Mouse (Mus musculus) hindbrain, embryonic 15.5 days (tissue): ENCODE measurements around the gene Masp2. TPM values are rescaled to one million over a fixed set of nuclear protein-coding genes. Genes with fewer than 3 reads are reported as not detected.
A peak's percentile ranks its signal among the peaks of the same experiment; 100 is the strongest.

Experiments
- ATAC-seq: fragments of 200-750 bp; cut with Nextera tagmentation; 2 replicates; pipeline ENCODE4 v1.8.0; 2017; ENCODE audit warnings: low read depth, moderate number of reproducible peaks, moderate TSS enrichment; ENCODE audit not compliant: low FRiP score
- H3K27ac ChIP-seq: fragments of 300-500 bp; sonication (generic); replicated peaks from 2 replicates; pipeline ENCODE4 v1.5.1; 2015; ENCODE audit warnings: mild to moderate bottlenecking, inconsistent platforms
- H3K27me3 ChIP-seq: fragments of 300-500 bp; sonication (generic); 2 replicates; pipeline ENCODE4 v1.6.1; 2015; ENCODE audit warnings: control low read depth, inconsistent platforms
- H3K36me3 ChIP-seq: fragments of 300-500 bp; sonication (generic); 2 replicates; pipeline ENCODE4 v1.6.1; 2015; ENCODE audit warnings: control low read depth, inconsistent platforms
- H3K4me1 ChIP-seq: fragments of 300-500 bp; sonication (generic); replicated peaks from 2 replicates; pipeline ENCODE4 v1.6.1; 2015; ENCODE audit warnings: control low read depth, inconsistent platforms
- H3K4me2 ChIP-seq: fragments of 300-500 bp; sonication (generic); 2 replicates; pipeline ENCODE4 v1.6.1; 2015; ENCODE audit warnings: moderate library complexity, mild to moderate bottlenecking, inconsistent platforms
- H3K4me3 ChIP-seq: fragments of 300-500 bp; sonication (generic); 2 replicates; pipeline ENCODE4 v1.5.1; 2015; ENCODE audit warnings: mild to moderate bottlenecking, inconsistent platforms
- H3K9ac ChIP-seq: fragments of 300-500 bp; sonication (generic); 2 replicates; pipeline ENCODE4 v1.6.1; 2015; ENCODE audit warnings: inconsistent platforms
- H3K9me3 ChIP-seq: fragments of 300-500 bp; sonication (generic); 2 replicates; pipeline ENCODE4 v1.6.1; 2016; ENCODE audit warnings: control low read depth, inconsistent platforms
- WGBS: fragments of 180-500 bp; shearing (Covaris S2); methylation state at CpG from one replicate; pipeline ENCODE4 v1.1.7; 2015; 5-methylcytosine and 5-hydroxymethylcytosine counted together
- polyA plus RNA-seq: library from polyadenylated mRNA; unstranded; fragments of >200 nt; fragmentation: Nextera tagmentation; extraction: Ambion mirVana; gene quantifications from 2 replicates; pipeline ENCODE4 v1.2.1, GENCODE M21; 2015

The Masp2 gene
- polyA plus RNA-seq, 1 experiment from 2014 or later: 1.2 TPM

GRCm38 (mm10) chr4:148588793-148589192 lies 13.6 kb upstream of the Masp2 start:
- peaks cover 6% of the 10 kb centered on the region for H3K36me3 ChIP-seq
- peaks cover 18% of the 10 kb centered on the region for H3K4me1 ChIP-seq
- no peak overlapping the region for H3K9ac ChIP-seq
- H3K27ac ChIP-seq: no peak overlapping the region
- 73% methylated on average over 9 of the region's 9 CpGs for WGBS
- no peak overlapping the region for H3K4me2 ChIP-seq
- H3K4me3 ChIP-seq: no peak overlapping the region
- ATAC-seq: no peak
- H3K27me3 ChIP-seq: no peaks in the 10 kb centered on the region
- no peaks in the 10 kb centered on the region for H3K9me3 ChIP-seq

- H3K36me3 ChIP-seq: peaks cover 14% of the 10 kb centered on the region
- H3K9ac ChIP-seq: no peak overlapping the region
- peaks cover 18% of the 10 kb centered on the region for H3K4me1 ChIP-seq
- H3K27ac ChIP-seq: no peak overlapping the region
- no peak for ATAC-seq
- no peak overlapping the region for H3K4me2 ChIP-seq
- H3K27me3 ChIP-seq: no peaks in the 10 kb centered on the region
- no peaks in the 10 kb centered on the region for H3K9me3 ChIP-seq
- 66% methylated on average over 7 of the region's 8 CpGs for WGBS
- no peak overlapping the region for H3K4me3 ChIP-seq
Measured at GRCm38 (mm10) chr4:148589565-148589964, 12.8 kb upstream of the Masp2 start.

GRCm38 (mm10) chr4:148590421-148591170 lies 11.8 kb upstream of the Masp2 start:
- Histone ChIP-seq H3K27me3 (no peaks in the 10 kb centered on the region), H3K4me3 (peak overlapping the region; percentile 99), H3K36me3 (peaks cover 24% of the 10 kb centered on the region), H3K9ac (peak overlapping the region; percentile 55), H3K27ac (peak overlapping the region; percentile 85), H3K4me2 (peak overlapping the region; percentile 82), H3K9me3 (no peaks in the 10 kb centered on the region), H3K4me1 (peaks cover 18% of the 10 kb centered on the region)
- no peak for ATAC-seq
- whole genome bisulfite sequencing: 5% methylated on average over 18 of the region's 18 CpGs

- Histone ChIP-seq H3K4me3 (peak within 1 kb of the TSS; percentile 99), H3K4me1 (peaks cover 18% of the 10 kb centered on the region), H3K36me3 (peaks cover 29% of the 10 kb centered on the region), H3K9me3 (no peaks in the 10 kb centered on the region), H3K27ac (peak within 1 kb of the TSS; percentile 85), H3K9ac (peak within 1 kb of the TSS; percentile 87), H3K4me2 (peak within 1 kb of the TSS; percentile 82), H3K27me3 (no peaks in the 10 kb centered on the region)
- WGBS: 0% methylated on average over 50 of the region's 50 CpGs
- peak; percentile 99 for ATAC-seq
Measured at GRCm38 (mm10) chr4:148591171-148591630, 11.2 kb upstream of the Masp2 start, which contains the start of gene Srm. Gene Srm, plus strand, starts transcription at chr4:148591503.

GRCm38 (mm10) chr4:148591637-148592380 lies 10.5 kb upstream of the Masp2 start:
- Histone ChIP-seq H3K9ac (peak overlapping the region; percentile 87), H3K4me1 (peaks cover 18% of the 10 kb centered on the region), H3K27me3 (no peaks in the 10 kb centered on the region), H3K4me3 (peak overlapping the region; percentile 99), H3K4me2 (peak overlapping the region; percentile 82), H3K27ac (peak overlapping the region; percentile 78), H3K9me3 (no peaks in the 10 kb centered on the region), H3K36me3 (peaks cover 35% of the 10 kb centered on the region)
- WGBS: under 1% methylated on average over 53 of the region's 53 CpGs
- ATAC-seq: peak; percentile 51; the same call in 1 of the 2 replicates

GRCm38 (mm10) chr4:148593996-148594395 lies 8.4 kb upstream of the Masp2 start:
- H3K27me3 ChIP-seq: no peaks in the 10 kb centered on the region
- peaks cover 18% of the 10 kb centered on the region for H3K4me1 ChIP-seq
- no peak overlapping the region for H3K4me3 ChIP-seq
- WGBS: 95% methylated on average over 11 of the region's 11 CpGs
- peaks cover 50% of the 10 kb centered on the region for H3K36me3 ChIP-seq
- no peak for ATAC-seq
- no peak overlapping the region for H3K9ac ChIP-seq
- H3K9me3 ChIP-seq: no peaks in the 10 kb centered on the region
- H3K27ac ChIP-seq: no peak overlapping the region
- no peak overlapping the region for H3K4me2 ChIP-seq

GRCm38 (mm10) chr4:148595916-148596315 lies 6.4 kb upstream of the Masp2 start:
- Histone ChIP-seq H3K9ac (no peak overlapping the region), H3K27me3 (no peaks in the 10 kb centered on the region), H3K4me2 (no peak overlapping the region), H3K9me3 (no peaks in the 10 kb centered on the region), H3K36me3 (peaks cover 50% of the 10 kb centered on the region), H3K4me1 (peaks cover 13% of the 10 kb centered on the region), H3K27ac (no peak overlapping the region), H3K4me3 (no peak overlapping the region)
- 87% methylated on average over 6 of the region's 6 CpGs for WGBS
- ATAC-seq: no peak

GRCm38 (mm10) chr4:148596731-148597130 lies 5.6 kb upstream of the Masp2 start:
- no peak for ATAC-seq
- Histone ChIP-seq H3K4me3 (no peak overlapping the region), H3K27me3 (no peaks in the 10 kb centered on the region), H3K4me1 (peaks cover 13% of the 10 kb centered on the region), H3K9me3 (no peaks in the 10 kb centered on the region), H3K9ac (no peak overlapping the region), H3K36me3 (peaks cover 50% of the 10 kb centered on the region), H3K4me2 (no peak overlapping the region), H3K27ac (no peak overlapping the region)
- WGBS: 98% methylated on average over 3 of the region's 3 CpGs

GRCm38 (mm10) chr4:148598826-148599225 lies 3.5 kb upstream of the Masp2 start:
- H3K27me3 ChIP-seq: no peaks in the 10 kb centered on the region
- no peak overlapping the region for H3K4me2 ChIP-seq
- no peaks in the 10 kb centered on the region for H3K9me3 ChIP-seq
- no peaks in the 10 kb centered on the region for H3K4me1 ChIP-seq
- H3K27ac ChIP-seq: no peak overlapping the region
- no peak overlapping the region for H3K9ac ChIP-seq
- no peak overlapping the region for H3K4me3 ChIP-seq
- H3K36me3 ChIP-seq: peaks cover 44% of the 10 kb centered on the region
- no peak for ATAC-seq
- 95% methylated on average over 12 of the region's 12 CpGs for WGBS

- no peak for ATAC-seq
- Histone ChIP-seq H3K4me3 (no peak overlapping the region), H3K9me3 (no peaks in the 10 kb centered on the region), H3K9ac (no peak overlapping the region), H3K36me3 (peaks cover 29% of the 10 kb centered on the region), H3K4me1 (no peaks in the 10 kb centered on the region), H3K27me3 (no peaks in the 10 kb centered on the region), H3K4me2 (no peak overlapping the region), H3K27ac (no peak overlapping the region)
- WGBS: 90% methylated on average over 4 of the region's 4 CpGs
Measured at GRCm38 (mm10) chr4:148600316-148600715, 2.0 kb upstream of the Masp2 start.

GRCm38 (mm10) chr4:148601871-148602270 lies 483 bp upstream of the Masp2 start:
- no peak overlapping the region for H3K4me2 ChIP-seq
- H3K27me3 ChIP-seq: no peaks in the 10 kb centered on the region
- H3K27ac ChIP-seq: no peak overlapping the region
- H3K4me3 ChIP-seq: no peak overlapping the region
- H3K9me3 ChIP-seq: no peaks in the 10 kb centered on the region
- H3K4me1 ChIP-seq: no peaks in the 10 kb centered on the region
- 88% methylated on average over 4 of the region's 4 CpGs for WGBS
- peaks cover 14% of the 10 kb centered on the region for H3K36me3 ChIP-seq
- ATAC-seq: no peak
- no peak overlapping the region for H3K9ac ChIP-seq
